Mouse (Mus musculus) layer of hippocampus, adult 8-10 months (tissue): Measurements from ENCODE around the gene Nphp3. TPM values are rescaled to one million over a fixed set of nuclear protein-coding genes. Genes with fewer than 3 reads are reported as not detected.

Source experiments
- DNase-seq, 2 experiments: peaks; one replicate each; pipeline ENCODE4 v3.0.0; 2022; ENCODE audit warnings: low spot score in 2 of 2
- total RNA-seq, 4 experiments: library from RNA; stranded (reverse); gene quantifications; 2 replicates each; pipeline ENCODE4 v1.2.4; 2022

The Nphp3 gene
- total RNA-seq, 4 experiments from 2014 or later = 6.9 to 10.6 (median 8.6) TPM

DNA sequence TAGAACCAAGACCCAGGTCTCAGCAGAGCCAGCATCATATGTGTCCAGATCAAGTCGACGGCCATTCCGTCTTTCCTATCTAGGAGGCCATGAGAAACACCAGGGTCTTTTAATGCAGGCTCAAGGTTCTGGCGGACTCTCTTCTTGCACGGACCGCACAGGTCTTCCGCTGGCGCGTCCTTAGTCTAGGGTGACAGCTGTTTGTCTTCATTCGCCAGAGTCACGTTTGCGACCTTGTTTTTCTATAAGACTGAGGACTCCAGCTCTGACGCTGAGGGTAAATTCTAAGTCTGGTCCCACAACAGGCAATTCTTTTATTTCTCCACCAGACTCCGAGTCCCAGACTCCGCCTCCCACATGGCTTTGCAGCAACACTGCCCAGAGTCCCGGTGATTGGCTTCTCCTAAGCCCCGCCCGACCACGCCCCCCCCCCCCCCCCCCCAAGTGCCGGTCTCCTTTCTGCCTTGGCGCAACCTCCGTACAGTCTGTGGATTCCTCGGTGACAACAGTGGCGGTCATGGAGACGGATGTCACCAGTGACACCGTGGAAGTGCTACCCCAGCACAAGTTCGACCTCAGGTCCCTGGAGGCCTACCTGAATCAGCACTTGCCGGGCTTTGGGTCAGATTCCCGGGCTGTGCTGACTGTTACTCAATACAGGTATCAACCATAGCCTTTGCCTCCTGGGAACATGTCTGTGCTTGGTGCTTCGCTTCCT lies 61.1 kb downstream of the Nphp3 start, which contains the start of gene Acad11:
Gene Acad11, plus strand, starts transcription at position 134 of the 718 bp plus-strand sequence.
- DNase-seq = peak; percentile 76 to 89

- no peak for DNase-seq
Observed at GRCm38 (mm10) chr9:104064571-104064970, 62.2 kb downstream of the Nphp3 start.

DNA sequence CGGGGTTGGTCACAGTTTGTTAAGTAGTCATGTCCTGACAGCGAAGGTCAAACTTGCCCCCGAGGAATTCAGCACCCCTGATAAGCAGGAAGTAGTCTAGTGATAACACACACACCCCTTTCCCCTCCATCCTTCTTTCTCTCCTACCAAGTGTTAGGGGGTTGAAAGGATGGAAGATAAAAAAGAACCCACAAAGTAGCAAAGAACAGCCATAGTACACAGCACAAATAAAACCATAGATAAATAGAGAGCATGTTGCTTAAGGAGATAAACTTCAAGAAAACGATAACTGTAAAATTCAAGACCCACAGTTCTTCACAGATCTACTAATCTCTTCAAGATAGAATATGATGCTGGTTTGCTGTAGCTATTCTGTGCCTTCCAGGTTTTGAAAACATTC lies 67.9 kb downstream of the Nphp3 start:
- DNase-seq = no peak

DNA sequence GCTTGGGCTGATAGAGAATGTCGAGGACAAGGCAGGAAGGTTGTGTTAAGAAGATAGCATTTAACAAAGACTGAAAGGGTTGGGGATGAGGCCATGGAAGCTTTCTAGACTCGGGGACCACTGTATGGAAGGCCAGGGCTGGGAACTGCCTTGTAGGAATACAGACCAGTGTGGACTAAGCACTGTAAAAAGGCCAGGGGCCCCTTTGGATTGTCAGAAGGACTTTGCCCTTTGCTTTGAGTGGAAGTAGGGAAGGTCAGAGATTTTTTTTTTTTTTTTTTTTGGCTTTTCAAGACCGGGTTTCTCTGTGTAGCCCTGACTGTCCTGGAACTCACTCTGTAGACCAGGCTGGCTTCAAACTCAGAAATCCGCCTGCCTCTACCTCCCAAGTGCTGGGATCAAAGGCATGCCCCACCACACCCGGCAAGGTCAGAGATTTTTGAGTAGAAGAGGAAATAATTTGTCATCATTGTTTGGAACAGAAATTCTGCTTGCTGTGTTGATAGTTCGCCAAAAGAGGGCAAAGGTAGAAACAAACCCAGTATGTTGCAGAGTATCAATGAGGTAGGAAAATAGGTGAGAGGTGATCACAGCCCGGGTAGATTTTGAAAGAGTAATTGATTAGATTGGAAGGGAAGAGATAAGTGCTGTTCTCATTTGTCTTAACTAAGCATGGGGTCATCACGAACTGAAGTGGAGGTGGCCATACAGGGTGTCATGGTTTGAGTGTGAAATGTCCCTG lies 68.7 kb downstream of the Nphp3 start:
- DNase-seq = no peak

GRCm38 (mm10) chr9:104075808-104076207 lies 73.5 kb downstream of the Nphp3 start:
- DNase-seq = no peak

DNA sequence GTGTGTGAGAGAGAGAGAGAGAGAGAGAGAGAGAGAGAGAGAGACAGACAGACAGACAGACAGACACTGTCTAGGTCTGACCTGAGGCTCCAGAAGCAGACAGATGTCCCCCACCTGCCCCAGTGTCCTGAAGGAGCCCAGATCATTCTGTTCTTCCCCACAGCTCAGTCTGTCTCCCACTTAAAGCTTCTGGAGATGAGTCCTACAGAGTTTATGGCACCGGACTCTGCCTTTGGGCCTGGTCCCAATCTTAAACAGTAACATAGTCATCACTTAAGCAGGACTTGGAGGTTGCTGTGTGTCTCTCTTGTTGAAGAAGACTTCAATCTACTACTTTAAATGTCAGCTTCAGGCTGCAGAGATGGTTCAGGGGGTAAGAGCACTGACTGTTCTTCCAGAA lies 76.4 kb downstream of the Nphp3 start:
- DNase-seq = no peak

DNA sequence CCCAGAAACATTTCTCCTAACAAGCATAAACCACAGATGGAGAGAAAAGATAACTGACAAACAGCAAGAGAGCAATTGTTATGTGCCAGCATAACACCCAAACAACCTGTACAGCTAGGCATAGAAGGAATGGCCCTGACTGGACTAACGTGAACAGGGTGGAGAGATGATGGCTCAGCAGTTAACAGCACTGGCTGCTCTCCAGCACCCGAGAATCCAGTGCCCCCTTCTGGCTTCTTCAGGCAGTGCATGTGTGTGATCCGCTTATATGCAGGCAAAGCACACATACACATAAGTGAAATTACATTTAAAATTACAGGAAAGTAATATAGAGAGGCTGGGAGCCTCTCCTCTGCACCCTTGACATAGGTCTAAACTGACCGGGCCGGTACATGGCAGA lies 77.0 kb downstream of the Nphp3 start:
- DNase-seq = peak in 1 of 2 experiments; percentile 37

GRCm38 (mm10) chr9:104080038-104080437 lies 77.7 kb downstream of the Nphp3 start:
- no peak for DNase-seq

- no peak for DNase-seq
Observed at GRCm38 (mm10) chr9:104085730-104086429, 83.5 kb downstream of the Nphp3 start.

DNA sequence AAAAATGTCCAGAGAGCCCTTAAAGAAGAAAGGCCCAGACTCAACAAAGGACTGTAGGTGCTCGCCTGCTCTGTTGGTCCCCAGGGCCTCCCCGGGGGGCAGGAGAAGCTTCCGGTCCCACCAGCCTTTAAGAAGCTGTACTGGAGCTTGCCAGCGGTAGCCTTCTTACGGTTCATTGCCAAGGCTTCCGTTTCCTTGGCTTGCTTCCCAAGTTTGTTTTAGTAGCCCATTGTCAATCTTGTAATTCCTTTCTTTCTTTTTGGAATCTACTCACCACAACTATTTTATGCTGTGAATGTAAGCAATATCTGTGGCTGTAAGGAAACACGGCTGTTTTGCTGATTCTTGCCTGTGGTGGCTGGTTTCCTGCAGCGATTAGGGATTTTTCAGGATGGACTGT lies 86.2 kb downstream of the Nphp3 start:
- peak in 1 of 2 experiments; percentile 11 for DNase-seq

DNA sequence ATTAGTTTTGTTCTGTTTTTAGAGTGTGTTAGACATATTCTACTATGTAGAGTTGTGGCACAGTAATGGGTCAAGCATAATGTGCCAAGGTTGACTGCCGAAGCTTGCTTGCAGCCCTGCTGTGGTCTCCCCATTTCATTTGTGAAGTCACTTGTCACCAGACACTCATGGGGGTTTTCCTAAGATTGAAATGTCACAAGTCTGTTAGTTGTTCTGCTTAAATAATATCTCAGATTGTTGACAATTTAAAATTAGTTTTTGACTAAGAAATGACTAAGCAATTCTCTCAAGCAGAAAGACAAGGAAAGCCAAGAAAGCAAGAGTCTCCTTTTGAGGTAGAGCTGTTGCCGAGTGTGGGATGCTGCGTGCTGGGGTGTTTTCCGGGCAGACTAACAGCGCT lies 90.6 kb downstream of the Nphp3 start:
- no peak for DNase-seq

Other genes with a start within 250 kb of the Nphp3 start
- 10 to 100 TPM; 30.3 to 35.6 (median 33.9) TPM for gene Tmem108, start 240.7 kb upstream of the Nphp3 start, total RNA-seq
- gene Gm28305, start 38.1 kb downstream of the Nphp3 start, total RNA-seq = not detected
- 10 to 100 TPM; 39.2 to 45.8 (median 44.2) TPM for gene Uba5, start 60.6 kb downstream of the Nphp3 start, total RNA-seq
- gene Acad11, start 60.8 kb downstream of the Nphp3 start, total RNA-seq = 10 to 100 TPM; 22.8 to 25.0 (median 22.9) TPM
- under 1 TPM in 2 of 4 experiments, not detected in 2; 0.14 to 0.67 TPM for gene Ackr4, start 124.4 kb downstream of the Nphp3 start, total RNA-seq